Mouse (Mus musculus) stomach, embryonic 14.5 days (tissue): ENCODE measurements around the gene Gtf3a. TPM values are rescaled to one million over a fixed set of nuclear protein-coding genes. Genes with fewer than 3 reads are reported as not detected.

Experiments used
- ATAC-seq: fragments of 200-750 bp; cut with Nextera tagmentation; 2 replicates; pipeline ENCODE4 v1.8.0; 2017; ENCODE audit warnings: low read depth, moderate TSS enrichment; ENCODE audit not compliant: insufficient number of reproducible peaks, insufficient read depth, low FRiP score
- H3K27ac ChIP-seq: fragments of 300-500 bp; sonication (generic); 2 replicates; pipeline ENCODE4 v1.5.1; 2014; ENCODE audit warnings: mild to moderate bottlenecking, low read length, moderate library complexity, mixed read lengths
- H3K27me3 ChIP-seq: fragments of 300-500 bp; sonication (generic); 2 replicates; pipeline ENCODE4 v1.6.1; 2014; ENCODE audit warnings: low read length, control low read depth, mixed read lengths; ENCODE audit not compliant: control insufficient read depth, insufficient read depth
- H3K36me3 ChIP-seq: fragments of 300-500 bp; sonication (generic); 2 replicates; pipeline ENCODE4 v1.6.1; 2014; ENCODE audit warnings: mild to moderate bottlenecking, control low read depth, low read length, moderate library complexity, mixed read lengths; ENCODE audit not compliant: control insufficient read depth, insufficient read depth
- H3K4me1 ChIP-seq: fragments of 300-500 bp; sonication (generic); 2 replicates; pipeline ENCODE4 v1.6.1; 2014; ENCODE audit warnings: low read length, control low read depth, mixed read lengths; ENCODE audit not compliant: control insufficient read depth, insufficient read depth
- H3K4me2 ChIP-seq: fragments of 300-500 bp; sonication (generic); replicated peaks from 2 replicates; pipeline ENCODE4 v1.6.1; 2014; ENCODE audit warnings: low read depth, low read length, control low read depth
- H3K4me3 ChIP-seq: fragments of 300-500 bp; sonication (generic); 2 replicates; pipeline ENCODE4 v1.5.1; 2014; ENCODE audit warnings: low read depth, low read length, control low read depth
- H3K9ac ChIP-seq: fragments of 300-500 bp; sonication (generic); replicated peaks from 2 replicates; pipeline ENCODE4 v1.6.1; 2014; ENCODE audit warnings: low read depth, mild to moderate bottlenecking, control low read depth, low read length, moderate library complexity, mixed read lengths
- H3K9me3 ChIP-seq: fragments of 300-500 bp; sonication (generic); 2 replicates; pipeline ENCODE4 v1.6.1; 2016; ENCODE audit warnings: low read depth, low read length, control low read depth; ENCODE audit not compliant: control insufficient read depth
- WGBS: fragments of 180-500 bp; shearing (Covaris S2); extraction: QIAGEN DNeasy Blood & Tissue Kit; methylation state at CpG from one replicate; pipeline ENCODE4 v1.1.7; 2014; 5-methylcytosine and 5-hydroxymethylcytosine counted together
- polyA plus RNA-seq: library from polyadenylated mRNA; unstranded; fragments of >200 nt; fragmentation: Nextera tagmentation; extraction: Ambion mirVana; gene quantifications from 2 replicates; pipeline ENCODE4 v1.2.1, GENCODE M21; 2014

Gene Gtf3a
- polyA plus RNA-seq, 1 experiment from 2014 or later, result 121 TPM

GRCm38 (mm10) chr5:146981376-146981775 is 32.9 kb downstream of the Gtf3a start:
- Histone ChIP-seq H3K4me2 (no peak overlapping the region), H3K27me3 (no peaks in the 10 kb centered on the region), H3K4me3 (no peak overlapping the region), H3K27ac (no peak overlapping the region), H3K9ac (no peak overlapping the region), H3K36me3 (no peaks in the 10 kb centered on the region), H3K4me1 (no peaks in the 10 kb centered on the region), H3K9me3 (no peaks in the 10 kb centered on the region)
- WGBS, result 89% methylated on average over 6 of the region's 6 CpGs
- ATAC-seq, result no peak

DNA sequence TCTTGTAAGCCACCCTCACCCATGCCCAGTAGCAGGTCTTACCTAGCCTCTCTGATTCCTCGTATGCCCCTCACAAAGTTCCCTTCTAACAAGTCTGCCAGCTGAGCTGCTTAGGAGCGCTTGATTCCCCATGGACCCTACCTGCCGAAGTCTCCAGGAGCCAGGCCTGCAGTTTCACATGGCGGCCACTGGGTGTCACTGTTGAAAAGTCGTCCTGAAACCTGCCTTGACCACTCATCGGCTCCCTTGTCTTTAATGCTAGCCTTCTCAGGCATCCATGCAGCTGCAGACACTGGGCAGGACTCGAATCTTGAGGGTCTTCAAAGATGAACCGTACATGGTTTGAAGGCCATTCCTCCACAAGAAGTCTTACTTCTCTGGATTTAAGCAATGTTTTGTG is 34.8 kb downstream of the Gtf3a start:
- H3K4me1 ChIP-seq, result no peaks in the 10 kb centered on the region
- no peak; the same call in 1 of the 2 replicates for ATAC-seq
- H3K9ac ChIP-seq, result no peak overlapping the region
- 10% methylated on average over 8 of the region's 8 CpGs for WGBS
- H3K27me3 ChIP-seq, result no peaks in the 10 kb centered on the region
- H3K4me2 ChIP-seq, result no peak overlapping the region
- H3K9me3 ChIP-seq, result no peaks in the 10 kb centered on the region
- no peak overlapping the region for H3K4me3 ChIP-seq
- H3K27ac ChIP-seq, result no peak overlapping the region
- no peaks in the 10 kb centered on the region for H3K36me3 ChIP-seq

DNA sequence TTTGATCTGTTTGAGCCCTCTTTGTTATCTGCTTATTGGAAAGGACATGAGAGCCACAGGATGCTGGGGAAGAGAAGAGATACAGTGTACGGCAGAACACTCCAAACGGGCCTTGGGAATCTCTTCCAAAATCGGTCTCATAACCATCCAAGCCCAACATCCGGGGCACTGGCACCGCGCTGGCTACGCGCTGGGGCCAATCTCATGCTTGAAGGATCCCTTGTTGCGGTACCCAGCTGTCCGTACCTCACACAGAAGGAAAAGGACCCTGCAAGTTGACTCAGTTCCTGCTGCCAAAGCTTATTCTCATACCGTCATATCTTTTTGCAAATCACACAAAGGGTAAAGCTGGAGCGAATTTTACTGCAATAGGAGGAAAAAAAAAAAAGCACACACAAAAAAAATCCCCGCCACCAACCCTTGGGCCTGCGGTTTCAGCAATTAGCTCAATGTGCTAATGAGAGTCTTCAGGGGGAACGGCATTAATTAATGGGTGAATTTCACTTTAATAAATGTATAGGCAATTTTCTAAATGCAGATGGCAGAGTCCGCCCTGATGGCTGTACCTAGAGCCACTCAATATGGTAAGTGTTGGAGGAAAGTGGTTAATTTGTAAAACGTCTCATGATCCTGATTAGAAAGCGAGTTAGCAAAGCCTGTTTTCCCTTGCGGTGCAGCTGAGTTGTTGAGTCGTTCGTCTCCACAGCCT is 37.4 kb downstream of the Gtf3a start:
- H3K4me1 ChIP-seq, result no peaks in the 10 kb centered on the region

DNA sequence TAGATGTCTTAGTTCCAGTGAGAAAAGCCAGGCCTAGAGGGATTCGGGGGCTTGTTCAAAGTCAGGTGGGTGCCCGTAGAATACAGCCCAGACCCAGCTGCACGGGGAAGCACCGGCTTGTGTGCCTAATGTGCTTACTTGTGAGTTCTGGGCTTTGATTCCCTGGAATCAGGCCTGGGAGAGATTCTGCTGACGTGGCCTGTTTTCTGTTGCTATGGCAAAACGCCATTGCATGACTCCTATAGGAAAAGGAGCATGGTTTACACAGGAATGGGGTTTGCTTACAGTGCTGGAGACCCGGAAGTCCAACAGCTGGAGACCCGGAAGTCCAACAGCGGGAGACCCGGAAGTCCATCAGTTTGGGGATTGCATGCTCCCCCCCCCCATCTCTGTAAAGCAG is 39.1 kb downstream of the Gtf3a start:
- H3K27me3 ChIP-seq, result no peaks in the 10 kb centered on the region
- H3K4me3 ChIP-seq, result no peak overlapping the region
- H3K9ac ChIP-seq, result no peak overlapping the region
- H3K4me1 ChIP-seq, result no peaks in the 10 kb centered on the region
- WGBS, result 74% methylated on average over 10 of the region's 10 CpGs
- H3K4me2 ChIP-seq, result no peak overlapping the region
- H3K36me3 ChIP-seq, result no peaks in the 10 kb centered on the region
- no peaks in the 10 kb centered on the region for H3K9me3 ChIP-seq
- H3K27ac ChIP-seq, result no peak overlapping the region
- ATAC-seq, result no peak

More for the DNA sequence above, 37.4 kb downstream of the Gtf3a start:
- no peaks in the 10 kb centered on the region for H3K9me3 ChIP-seq
- no peak overlapping the region for H3K9ac ChIP-seq
- WGBS, result 65% methylated on average over 21 of the region's 21 CpGs
- no peaks in the 10 kb centered on the region for H3K27me3 ChIP-seq
- no peak overlapping the region for H3K4me3 ChIP-seq
- no peak for ATAC-seq
- H3K27ac ChIP-seq, result no peak overlapping the region
- H3K4me2 ChIP-seq, result no peak overlapping the region
- no peaks in the 10 kb centered on the region for H3K36me3 ChIP-seq

- no peaks in the 10 kb centered on the region for H3K36me3 ChIP-seq
- no peaks in the 10 kb centered on the region for H3K9me3 ChIP-seq
- H3K27ac ChIP-seq, result no peak overlapping the region
- ATAC-seq, result no peak
- H3K9ac ChIP-seq, result no peak overlapping the region
- H3K27me3 ChIP-seq, result no peaks in the 10 kb centered on the region
- H3K4me2 ChIP-seq, result no peak overlapping the region
- WGBS, result 57% methylated on average over 5 of the region's 5 CpGs
- no peak overlapping the region for H3K4me3 ChIP-seq
- no peaks in the 10 kb centered on the region for H3K4me1 ChIP-seq
Observed at GRCm38 (mm10) chr5:146989051-146989450, 40.6 kb downstream of the Gtf3a start.

GRCm38 (mm10) chr5:146993509-146993908 is 45.1 kb downstream of the Gtf3a start:
- Histone ChIP-seq H3K4me1 (no peaks in the 10 kb centered on the region), H3K27ac (no peak overlapping the region), H3K9ac (no peak overlapping the region), H3K4me2 (no peak overlapping the region), H3K36me3 (no peaks in the 10 kb centered on the region), H3K9me3 (no peaks in the 10 kb centered on the region), H3K27me3 (no peaks in the 10 kb centered on the region), H3K4me3 (no peak overlapping the region)
- 78% methylated on average over 8 of the region's 8 CpGs for WGBS
- ATAC-seq, result no peak

GRCm38 (mm10) chr5:146994973-146995372 is 46.5 kb downstream of the Gtf3a start:
- Histone ChIP-seq H3K9me3 (no peaks in the 10 kb centered on the region), H3K4me2 (no peak overlapping the region), H3K27ac (no peak overlapping the region), H3K4me3 (no peak overlapping the region), H3K4me1 (no peaks in the 10 kb centered on the region), H3K36me3 (no peaks in the 10 kb centered on the region), H3K9ac (no peak overlapping the region), H3K27me3 (no peaks in the 10 kb centered on the region)
- 58% methylated on average over 6 of the region's 6 CpGs for WGBS
- no peak for ATAC-seq

DNA sequence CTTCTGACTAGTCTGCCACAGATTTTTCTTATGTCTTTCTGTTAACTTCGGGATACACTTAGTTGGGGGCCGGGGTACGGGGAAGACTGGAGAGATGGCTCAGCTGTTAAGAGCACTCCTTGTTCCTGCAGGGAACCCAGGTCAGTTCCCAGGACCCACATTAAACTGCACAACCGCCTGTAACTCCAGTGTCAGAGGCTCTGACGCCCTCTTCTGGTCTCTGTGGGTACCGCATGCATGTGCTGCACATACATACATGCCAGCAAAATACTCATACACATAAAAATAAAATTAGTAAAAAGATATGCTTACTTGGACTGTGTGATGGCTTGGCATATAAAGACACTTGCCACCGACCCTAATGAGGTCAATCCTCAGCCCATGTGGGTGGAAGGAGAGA is 48.4 kb downstream of the Gtf3a start:
- Histone ChIP-seq H3K36me3 (no peaks in the 10 kb centered on the region), H3K27me3 (no peaks in the 10 kb centered on the region), H3K4me1 (no peaks in the 10 kb centered on the region), H3K9me3 (no peaks in the 10 kb centered on the region), H3K4me2 (no peak overlapping the region), H3K9ac (no peak overlapping the region), H3K27ac (no peak overlapping the region), H3K4me3 (no peak overlapping the region)
- WGBS, result 85% methylated on average over 7 of the region's 7 CpGs
- ATAC-seq, result no peak

DNA sequence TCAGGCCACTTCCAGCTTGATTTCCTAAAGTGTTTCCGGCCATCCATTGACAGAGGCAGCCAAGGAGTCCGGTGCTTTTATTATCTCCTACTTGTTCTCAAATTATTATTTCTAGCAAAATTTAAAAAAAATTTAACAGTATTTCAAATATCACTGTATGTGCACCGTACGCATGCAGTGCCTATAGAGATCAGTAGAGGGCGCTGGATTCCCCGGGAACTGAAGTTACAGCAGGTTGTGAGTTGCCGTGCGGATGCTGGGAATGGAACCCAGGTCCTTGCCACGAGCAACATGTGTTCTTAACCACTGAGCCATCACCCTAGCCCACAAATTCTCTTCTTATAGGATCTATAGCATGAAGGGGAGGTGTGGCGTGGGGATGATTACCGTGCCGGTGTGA is 50.3 kb downstream of the Gtf3a start:
- no peak for ATAC-seq
- Histone ChIP-seq H3K4me2 (no peak overlapping the region), H3K9ac (no peak overlapping the region), H3K27ac (no peak overlapping the region), H3K4me3 (no peak overlapping the region), H3K36me3 (no peaks in the 10 kb centered on the region), H3K9me3 (no peaks in the 10 kb centered on the region), H3K27me3 (no peaks in the 10 kb centered on the region), H3K4me1 (no peaks in the 10 kb centered on the region)
- WGBS, result 89% methylated on average over 12 of the region's 12 CpGs
